Mouse (Mus musculus) CH12.LX (cell line): ENCODE measurements around the gene Tpsg1.

Experiments used
- CHD2 ChIP-seq: IDR thresholded peaks from 2 replicates; pipeline ENCODE4 v1.6.1; 2011; ENCODE audit warnings: low read length, improper control_type of control experiment
- CTCF ChIP-seq, 2 experiments: IDR thresholded peaks in 1 of 2; conservative IDR thresholded peaks in 1 of 2; 2 replicates each; pipeline ENCODE4 v1.5.1; 2011 to 2012; ENCODE audit warnings: low read depth in 2 of 2, low read length in 2 of 2, improper control_type of control experiment in 1 of 2, inconsistent platforms in 1 of 2, mild to moderate bottlenecking in 1 of 2, moderate library complexity in 1 of 2
- MAX ChIP-seq: IDR thresholded peaks from 2 replicates; pipeline ENCODE4 v1.6.1; 2011; ENCODE audit warnings: low read length, improper control_type of control experiment
- POLR2A ChIP-seq: IDR thresholded peaks from 2 replicates; pipeline ENCODE4 v1.6.1; 2011; ENCODE audit warnings: low read depth, mild to moderate bottlenecking, improper control_type of control experiment, low read length
- SMC3 ChIP-seq: IDR thresholded peaks from 2 replicates; pipeline ENCODE4 v1.6.1; 2011; ENCODE audit warnings: low read depth, low read length, improper control_type of control experiment

- TF ChIP-seq MAX (no peak), CHD2 (no peak), POLR2A (no peak), CTCF (conservative IDR thresholded peaks at IDR 0.05 in 1 of 2, IDR thresholded peaks at IDR 0.05 in 1 of 2; ENCODE audit: low read depth in 2 of 2, low read length in 2 of 2) (no peak), SMC3 (no peak)
Measured at GRCm38 (mm10) chr17:25398520-25398838, 29.4 kb downstream of the Tpsg1 start.
